Mouse (Mus musculus) monocyte, adult 5-6 weeks (primary cell): ENCODE results near the gene Stk39. TPM values are rescaled to one million over a fixed set of nuclear protein-coding genes. Genes with fewer than 3 reads are reported as not detected.

Experiments used
- ATAC-seq: fragments of 153-309, 156-312 bp; replicated peaks from 2 replicates; pipeline ENCODE4 v1.8.0; 2017; ENCODE audit warnings: mild to moderate bottlenecking; ENCODE audit not compliant: low TSS enrichment, insufficient number of reproducible peaks, severe bottlenecking, poor library complexity, low FRiP score
- total RNA-seq: library from RNA; stranded (forward); fragments of 200-1000, 200-491, 200-594 nt; gene quantifications from 3 replicates; pipeline ENCODE4 v1.2.3, GENCODE M21; 2017

Gene Stk39
- total RNA-seq, 1 experiment from 2014 or later: 5.4 TPM

DNA sequence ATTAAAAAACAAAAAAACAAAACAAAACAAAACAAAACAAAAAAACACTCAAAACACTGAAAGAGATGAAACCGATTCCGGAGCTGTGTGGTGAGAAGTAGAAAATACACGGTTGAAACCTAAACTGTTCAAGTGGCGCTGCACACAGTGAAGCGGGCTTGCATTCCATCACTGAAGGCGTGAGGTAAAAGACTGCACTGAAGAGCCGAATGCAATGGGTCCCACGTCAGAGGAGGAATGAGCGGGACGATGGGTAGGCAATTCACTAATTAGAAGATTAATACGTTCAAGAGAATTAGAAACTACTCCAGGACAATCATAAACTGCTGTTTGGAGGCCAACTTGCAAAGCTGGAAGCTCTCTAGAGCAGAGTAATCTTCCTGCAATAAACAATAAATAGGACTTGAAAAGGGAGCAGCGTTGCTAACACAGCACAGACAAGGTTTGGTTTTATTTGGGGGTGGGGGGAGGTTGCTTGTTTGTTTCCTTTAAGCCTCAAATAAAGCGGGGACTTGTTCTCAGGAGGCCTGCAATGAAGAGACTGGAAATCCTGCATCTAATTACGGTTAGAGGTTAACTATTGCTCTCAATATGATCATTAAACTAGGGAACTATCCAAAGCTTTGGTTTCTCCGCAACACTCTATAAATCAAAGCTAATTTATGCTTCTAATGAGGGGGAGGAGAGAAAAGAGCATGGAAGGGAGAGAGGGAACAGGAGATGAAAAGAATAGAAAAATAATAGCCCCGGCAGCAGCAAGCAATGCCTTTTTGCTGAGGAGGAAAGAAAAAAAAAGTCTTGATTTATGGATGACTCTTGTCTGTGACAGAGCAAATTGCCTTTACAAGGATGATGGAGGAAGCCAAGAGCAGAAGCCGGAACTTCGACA is 67.5 kb downstream of the Stk39 start:
- no peak for ATAC-seq

GRCm38 (mm10) chr2:68393611-68394549 is 78.2 kb downstream of the Stk39 start:
- no peak for ATAC-seq

DNA sequence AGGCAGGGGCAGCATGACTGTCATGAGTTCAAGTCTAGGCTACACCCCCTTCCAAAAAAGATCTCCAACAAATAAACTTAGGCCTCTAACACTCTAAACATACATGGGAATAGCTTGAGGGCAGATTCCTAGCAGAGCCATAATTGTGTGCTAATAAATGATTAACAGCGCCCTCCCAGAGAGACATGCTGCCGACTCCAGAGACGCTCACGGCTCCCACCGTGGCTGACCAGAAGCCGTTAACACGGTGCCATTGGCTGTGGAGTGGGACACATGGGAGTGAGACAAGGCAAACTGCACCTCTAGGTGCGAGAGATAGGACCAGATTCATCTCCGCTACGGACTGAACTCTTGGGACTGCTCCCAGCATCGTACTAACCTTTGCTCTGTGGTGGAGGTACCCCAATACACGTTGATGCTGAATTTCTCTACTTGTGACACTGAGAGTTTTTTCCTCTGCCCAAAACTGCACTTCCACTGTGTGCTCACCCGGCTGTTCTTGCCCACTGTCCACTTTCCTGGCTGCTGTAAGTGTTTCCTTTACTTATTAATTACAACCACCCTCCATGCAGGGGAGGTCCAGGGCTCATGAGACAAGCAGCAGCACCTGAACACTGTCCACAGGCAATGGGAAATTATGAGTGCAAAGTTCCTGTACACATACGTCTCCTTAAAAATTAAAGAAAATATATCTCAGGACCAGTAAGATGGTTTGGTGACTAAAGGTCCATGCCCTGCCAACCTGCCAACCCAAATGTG is 84.1 kb downstream of the Stk39 start:
- no peak for ATAC-seq

- no peak for ATAC-seq
Measured at GRCm38 (mm10) chr2:68386313-68386863, 85.7 kb downstream of the Stk39 start.

DNA sequence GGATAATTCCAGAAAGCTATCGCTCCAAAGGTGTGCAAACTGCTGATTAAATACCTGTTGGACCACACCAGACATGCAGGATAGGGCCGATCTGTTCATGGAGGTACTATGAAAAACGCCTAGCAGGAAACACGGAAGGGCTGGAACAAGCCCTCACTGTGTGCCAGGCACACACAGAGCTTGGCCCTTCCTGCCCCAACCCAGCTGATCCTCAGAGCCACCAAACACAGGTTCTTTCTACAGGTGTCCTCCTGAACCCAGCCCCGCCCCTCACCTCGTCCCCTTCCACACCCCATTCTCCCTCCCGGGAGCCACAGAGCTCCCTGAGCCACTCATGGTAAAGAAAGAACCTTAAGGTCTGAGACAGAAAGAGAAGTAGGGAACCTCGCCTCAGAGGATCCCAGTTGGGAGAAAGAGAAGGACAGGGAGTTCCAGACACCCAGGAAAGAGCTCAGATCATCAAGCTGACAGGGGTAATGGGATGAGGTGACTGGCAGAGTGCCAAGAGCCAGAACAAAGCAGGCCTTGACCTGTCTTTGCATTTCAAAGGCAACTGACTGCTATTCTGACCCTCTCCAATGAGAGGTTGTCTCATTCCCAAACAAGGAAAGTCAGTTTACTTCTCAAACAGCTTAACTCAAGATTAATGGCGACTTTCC is 86.3 kb downstream of the Stk39 start:
- no peak for ATAC-seq

- no peak for ATAC-seq
Measured at GRCm38 (mm10) chr2:68383964-68384363, 88.1 kb downstream of the Stk39 start.

DNA sequence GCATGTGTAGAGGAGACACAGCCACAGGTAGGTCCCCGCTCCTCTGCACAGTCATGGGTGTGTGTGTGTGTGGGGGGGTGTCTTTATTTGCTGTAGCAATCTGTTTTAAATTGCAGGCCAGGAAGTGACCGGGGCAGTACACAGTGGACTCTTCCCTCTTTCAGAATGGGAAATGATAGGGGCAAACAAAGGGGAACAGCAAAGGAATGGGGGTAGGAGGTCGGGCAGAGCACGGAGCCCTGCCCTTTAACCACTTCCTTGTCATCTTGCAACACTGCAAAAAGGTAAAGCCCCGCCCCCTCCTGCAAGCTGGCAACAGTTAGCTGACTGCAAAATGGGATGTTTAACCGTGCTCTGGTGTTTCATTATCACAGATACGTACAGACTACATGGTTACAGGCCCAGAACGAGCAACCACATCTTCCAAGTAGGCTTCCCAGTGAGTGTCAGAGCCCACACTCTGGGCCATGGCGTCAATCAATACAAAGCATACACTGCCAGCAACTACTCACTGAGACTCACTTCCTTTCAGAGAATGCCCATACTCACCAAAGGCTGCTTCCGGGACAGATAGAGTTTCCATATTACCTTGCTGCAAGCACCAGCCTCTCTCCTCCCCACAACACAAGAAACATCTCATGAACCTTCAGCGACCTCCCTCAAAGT is 89.5 kb downstream of the Stk39 start:
- peak; percentile 62 for ATAC-seq

DNA sequence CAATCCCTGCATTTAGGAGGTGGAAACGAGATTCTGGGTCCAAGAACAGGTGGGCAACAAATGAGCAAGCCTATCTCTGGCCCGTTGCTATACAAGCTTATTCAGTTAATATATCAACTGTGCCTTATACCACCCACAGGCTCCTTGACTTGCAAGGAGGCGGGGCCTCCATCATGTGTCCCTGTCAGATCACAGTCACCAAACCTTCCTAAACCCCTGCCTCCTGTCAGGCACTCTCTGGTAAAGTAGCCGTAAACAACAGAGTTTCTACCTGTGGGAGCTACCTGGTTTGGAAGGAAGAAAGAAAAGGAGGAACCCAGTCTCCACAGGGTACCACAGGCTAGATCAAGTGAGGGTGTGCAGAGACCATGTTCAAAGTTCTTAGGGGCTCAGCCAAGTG is 90.2 kb downstream of the Stk39 start:
- no peak for ATAC-seq

DNA sequence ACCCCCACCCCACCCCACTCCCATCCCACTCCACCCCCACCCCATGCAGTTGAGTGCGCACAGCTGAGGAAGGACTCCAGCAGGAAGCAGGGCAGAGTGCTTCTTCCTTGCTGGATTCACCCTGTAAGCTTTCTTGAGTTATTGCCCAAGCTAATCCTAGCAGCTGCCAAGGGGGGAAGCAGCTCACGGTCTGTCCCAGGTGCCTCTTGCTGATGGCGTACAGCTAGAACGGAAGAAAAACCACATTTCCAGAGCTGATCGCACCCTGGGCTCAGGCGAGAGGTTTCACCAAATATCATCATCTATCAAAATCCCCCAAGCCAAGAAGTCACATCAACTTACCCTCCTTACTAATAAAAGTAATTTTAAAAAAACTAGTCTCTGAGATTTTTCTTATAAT is 90.9 kb downstream of the Stk39 start:
- no peak for ATAC-seq

- ATAC-seq: no peak
Measured at GRCm38 (mm10) chr2:68379631-68380030, 92.4 kb downstream of the Stk39 start.

DNA sequence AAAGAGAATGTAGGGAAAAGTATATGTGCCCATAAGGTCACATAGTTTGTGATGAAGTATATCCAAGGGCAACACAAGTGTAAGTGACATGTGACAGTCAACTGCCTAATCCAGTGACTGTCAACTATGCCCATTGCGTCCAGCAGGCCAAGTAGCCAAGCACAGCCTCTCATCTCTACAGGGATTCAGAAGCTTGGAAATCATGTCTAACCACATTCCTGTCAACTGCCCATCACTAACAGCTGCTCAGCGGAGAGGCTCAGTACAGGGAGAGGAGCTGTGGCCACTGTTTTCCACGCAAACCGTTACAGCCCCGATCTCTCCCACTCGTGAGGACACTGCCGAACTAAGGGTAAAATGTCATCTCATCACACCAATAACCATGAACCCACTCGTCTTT is 93.7 kb downstream of the Stk39 start:
- ATAC-seq: no peak

DNA sequence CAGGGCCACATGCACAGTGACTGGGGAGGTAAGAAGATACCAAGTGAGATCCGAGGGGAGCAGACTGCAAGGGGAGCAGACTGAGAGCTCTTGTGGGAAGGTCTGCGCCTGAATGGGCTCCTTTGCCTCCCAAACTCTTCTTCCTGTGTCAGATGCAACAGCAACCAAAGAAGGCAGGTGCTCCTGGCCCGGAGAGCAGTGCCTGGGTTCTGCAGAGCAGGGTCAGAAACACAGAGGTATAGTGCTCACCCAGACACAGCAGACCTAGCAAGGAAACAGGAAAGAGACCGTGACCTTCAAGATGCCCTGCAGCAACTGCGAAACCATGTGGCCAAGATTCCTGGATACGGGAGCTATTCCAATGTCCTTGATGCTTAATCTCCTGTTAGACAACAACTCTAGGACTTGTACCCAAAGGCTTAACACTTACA is 94.8 kb downstream of the Stk39 start:
- ATAC-seq: no peak

- no peak for ATAC-seq
Measured at GRCm38 (mm10) chr2:68376660-68377059, 95.4 kb downstream of the Stk39 start.

DNA sequence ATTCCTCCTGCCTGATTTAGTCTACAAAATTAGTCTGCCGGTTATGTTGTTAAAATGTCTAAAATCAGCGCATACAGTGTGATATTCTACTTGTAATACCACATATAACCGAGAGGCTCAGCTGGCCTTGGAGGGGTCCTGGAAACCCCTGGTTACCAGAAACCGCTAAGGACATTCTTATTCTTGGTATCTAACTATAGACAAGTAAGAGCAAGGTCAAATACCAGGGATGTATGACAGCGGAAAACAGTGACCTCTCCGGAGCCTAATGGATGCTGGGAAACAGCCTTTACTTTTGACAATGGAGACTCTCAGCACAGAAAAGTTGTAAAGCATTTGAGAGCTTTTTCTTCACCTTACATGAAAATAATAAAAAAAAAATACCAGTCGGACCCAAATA is 97.9 kb downstream of the Stk39 start:
- no peak for ATAC-seq

- ATAC-seq: no peak
Measured at GRCm38 (mm10) chr2:68371912-68372311, 100.2 kb downstream of the Stk39 start.

DNA sequence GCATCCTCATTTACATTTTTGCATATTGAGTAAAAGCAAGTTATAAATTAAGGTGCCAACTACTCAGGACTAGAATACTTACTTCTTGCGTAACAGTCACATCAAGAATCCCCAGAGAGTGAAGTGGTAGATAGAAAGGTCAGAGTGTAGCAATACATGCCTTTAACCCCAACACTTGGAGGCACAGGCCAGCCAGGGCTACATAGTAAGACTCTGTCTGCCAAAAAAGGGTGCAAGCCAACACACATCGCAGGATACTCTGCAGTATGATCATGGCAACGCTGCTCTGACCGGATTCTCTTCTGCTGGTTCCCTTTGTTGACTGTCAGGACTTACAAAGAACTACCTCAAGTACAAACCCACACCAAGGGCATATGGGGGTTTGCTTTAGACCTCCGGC is 101.7 kb downstream of the Stk39 start:
- ATAC-seq: no peak

GRCm38 (mm10) chr2:68369080-68369479 is 103.0 kb downstream of the Stk39 start:
- no peak for ATAC-seq

DNA sequence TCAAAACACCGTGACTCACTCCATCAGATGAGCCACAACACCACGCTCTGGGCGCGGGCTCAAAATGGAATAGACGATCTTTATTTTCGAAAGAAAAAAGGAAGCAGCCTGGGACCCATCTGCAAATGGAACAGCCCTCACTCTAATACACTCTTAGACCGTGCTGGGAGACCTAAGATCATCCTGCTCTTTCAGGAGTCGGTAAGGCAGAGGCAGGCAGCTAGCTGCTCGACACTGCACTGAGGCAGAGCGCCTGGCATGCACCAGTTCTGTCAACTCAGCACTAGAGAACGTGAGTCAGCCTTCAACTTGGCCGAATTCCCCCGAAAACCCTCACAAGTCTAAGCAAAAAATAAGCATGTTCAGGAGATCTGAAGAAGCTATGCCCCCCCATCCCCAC is 104.1 kb downstream of the Stk39 start:
- no peak for ATAC-seq
